Mouse (Mus musculus): Measurements from ENCODE around the gene Ptafr. TPM values are rescaled to one million over a fixed set of nuclear protein-coding genes. Genes with fewer than 3 reads are reported as not detected.

Gene Ptafr
- polyA plus RNA-seq, 1 experiment = not detected

DNA sequence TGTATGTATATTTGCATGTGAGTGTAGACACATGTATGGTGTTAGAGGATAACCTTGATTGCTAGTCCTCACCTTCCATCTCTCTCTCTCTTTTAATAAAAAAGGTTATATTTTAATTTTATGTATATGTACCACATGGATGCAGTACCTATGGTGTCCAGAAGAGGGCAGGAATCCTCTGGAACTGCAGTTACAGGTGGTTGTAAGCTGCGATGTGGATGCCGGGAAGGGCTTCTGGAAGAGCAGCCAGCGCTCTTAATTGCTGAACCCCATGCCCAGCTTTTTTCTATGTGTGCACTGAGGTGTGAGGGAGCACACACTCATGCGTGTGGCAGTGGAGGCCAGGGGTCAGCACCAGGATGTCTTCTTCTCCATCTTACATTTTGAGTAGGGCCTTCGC, 5.2 kb downstream of the Ptafr start:
- Histone ChIP-seq H3K36me3 (ENCODE audit: control insufficient read depth, insufficient read depth) (no peaks in the 10 kb centered on the region), H3K27me3 (ENCODE audit: control insufficient read depth, insufficient read depth, insufficient read length) (no peaks in the 10 kb centered on the region), H3K4me2 (ENCODE audit: low read depth) (no peak overlapping the region), H3ac (ENCODE audit: control insufficient read depth, insufficient read length) (no peak overlapping the region), H3K79me2 (ENCODE audit: control insufficient read depth, insufficient read depth) (no peaks in the 10 kb centered on the region), H3K4me3 (no peak overlapping the region)
- TF ChIP-seq TCF3 (IDR thresholded peaks at IDR 0.05; ENCODE audit: insufficient read length, low read depth) (no peak), MAX (IDR thresholded peaks at IDR 0.05; ENCODE audit: low read depth) (no peak), USF1 (IDR thresholded peaks at IDR 0.05; ENCODE audit: low read depth) (no peak), REST (IDR thresholded peaks at IDR 0.05; ENCODE audit: insufficient read depth, insufficient read length) (no peak), SRF (IDR thresholded peaks at IDR 0.05; ENCODE audit: control insufficient read depth, insufficient read length, low read depth) (no peak), MYOD1 (IDR thresholded peaks at IDR 0.05; ENCODE audit: control insufficient read depth in 1 of 3, insufficient read length in 2 of 3, low read depth in 2 of 3) (no peak), MYOG (IDR thresholded peaks at IDR 0.05; ENCODE audit: control insufficient read depth in 1 of 3, insufficient read depth in 1 of 3, insufficient read length in 2 of 3, low read depth in 2 of 3) (no peak), POLR2A (IDR thresholded peaks at IDR 0.05; ENCODE audit: insufficient read length, low read depth) (no peak), POLR2AphosphoS2 (IDR thresholded peaks at IDR 0.05; ENCODE audit: insufficient read length, low read depth) (no peak), CEBPB (IDR thresholded peaks at IDR 0.05; ENCODE audit: insufficient read depth, poor library complexity, severe bottlenecking) (no peak), E2F4 (IDR thresholded peaks at IDR 0.05; ENCODE audit: insufficient read depth) (no peak), TCF12 (IDR thresholded peaks at IDR 0.05; ENCODE audit: insufficient read depth, poor library complexity, severe bottlenecking) (no peak)

GRCm38 (mm10) chr4:132571190-132571589, 7.3 kb downstream of the Ptafr start:
- no peaks in the 10 kb centered on the region for H3K36me3 ChIP-seq (ENCODE audit: control insufficient read depth, insufficient read depth)
- no peaks in the 10 kb centered on the region for H3K79me2 ChIP-seq (ENCODE audit: control insufficient read depth, insufficient read depth)
- H3K27me3 ChIP-seq (ENCODE audit: control insufficient read depth, insufficient read depth, insufficient read length) = no peaks in the 10 kb centered on the region
- no peak overlapping the region for H3K4me2 ChIP-seq (ENCODE audit: low read depth)
- no peak for TF ChIP-seq REST (IDR thresholded peaks at IDR 0.05; ENCODE audit: insufficient read depth, insufficient read length)
- TF ChIP-seq MYOG (IDR thresholded peaks at IDR 0.05; ENCODE audit: control insufficient read depth in 1 of 3, insufficient read depth in 1 of 3, insufficient read length in 2 of 3, low read depth in 2 of 3) = no peak
- no peak for TF ChIP-seq USF1 (IDR thresholded peaks at IDR 0.05; ENCODE audit: low read depth)
- no peak overlapping the region for H3K4me3 ChIP-seq
- no peak overlapping the region for H3ac ChIP-seq (ENCODE audit: control insufficient read depth, insufficient read length)

- no peak overlapping the region for H3ac ChIP-seq (ENCODE audit: control insufficient read depth, insufficient read length)
- H3K4me3 ChIP-seq = no peak overlapping the region
- H3K27me3 ChIP-seq (ENCODE audit: control insufficient read depth, insufficient read depth, insufficient read length) = no peaks in the 10 kb centered on the region
- no peaks in the 10 kb centered on the region for H3K79me2 ChIP-seq (ENCODE audit: control insufficient read depth, insufficient read depth)
- no peaks in the 10 kb centered on the region for H3K36me3 ChIP-seq (ENCODE audit: control insufficient read depth, insufficient read depth)
- TF ChIP-seq POLR2A (IDR thresholded peaks at IDR 0.05; ENCODE audit: insufficient read length, low read depth) = no peak
- no peak for TF ChIP-seq REST (IDR thresholded peaks at IDR 0.05; ENCODE audit: insufficient read depth, insufficient read length)
- TF ChIP-seq MAX (IDR thresholded peaks at IDR 0.05; ENCODE audit: low read depth) = no peak
- no peak for TF ChIP-seq CEBPB (IDR thresholded peaks at IDR 0.05; ENCODE audit: insufficient read depth, poor library complexity, severe bottlenecking)
- no peak for TF ChIP-seq E2F4 (IDR thresholded peaks at IDR 0.05; ENCODE audit: insufficient read depth)
- no peak for TF ChIP-seq POLR2AphosphoS2 (IDR thresholded peaks at IDR 0.05; ENCODE audit: insufficient read length, low read depth)
- TF ChIP-seq MYOG (IDR thresholded peaks at IDR 0.05; ENCODE audit: control insufficient read depth in 1 of 3, insufficient read depth in 1 of 3, insufficient read length in 2 of 3, low read depth in 2 of 3) = no peak
- TF ChIP-seq TCF12 (IDR thresholded peaks at IDR 0.05; ENCODE audit: insufficient read depth, poor library complexity, severe bottlenecking) = no peak
- TF ChIP-seq USF1 (IDR thresholded peaks at IDR 0.05; ENCODE audit: low read depth) = no peak
- TF ChIP-seq TCF3 (IDR thresholded peaks at IDR 0.05; ENCODE audit: insufficient read length, low read depth) = no peak
- H3K4me2 ChIP-seq (ENCODE audit: low read depth) = no peak overlapping the region
These were observed 9.5 kb downstream of the Ptafr start for GRCm38 (mm10) chr4:132573327-132573726.

DNA sequence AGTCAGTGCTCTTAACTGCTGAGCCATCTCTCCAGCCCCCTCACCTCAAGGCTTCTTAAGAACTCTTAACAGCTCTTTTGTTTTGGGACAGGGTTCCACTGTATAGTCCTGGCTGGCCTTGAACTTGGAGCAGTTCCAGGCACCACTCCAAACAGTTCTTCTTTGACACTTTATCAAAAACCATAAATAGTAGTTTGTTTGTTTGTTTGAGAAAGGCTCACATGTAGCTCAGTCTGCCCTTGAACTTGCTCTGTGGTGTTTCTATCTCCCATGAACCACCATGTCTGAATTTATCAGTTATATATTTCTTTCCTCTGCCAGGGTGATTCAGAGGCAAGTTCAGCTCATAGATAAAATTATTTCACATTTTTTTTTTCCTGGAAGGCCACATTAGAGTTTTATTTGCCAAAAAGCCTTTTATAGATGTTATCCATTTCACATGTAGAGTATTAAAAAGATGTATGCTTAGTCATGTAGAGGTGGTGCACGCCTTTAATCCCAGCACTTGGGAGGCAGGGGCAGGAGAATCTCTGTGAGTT, 11.0 kb downstream of the Ptafr start:
- H3ac ChIP-seq (ENCODE audit: control insufficient read depth, insufficient read length) = no peak overlapping the region
- no peak for TF ChIP-seq CEBPB (IDR thresholded peaks at IDR 0.05; ENCODE audit: insufficient read depth, poor library complexity, severe bottlenecking)
- TF ChIP-seq E2F4 (IDR thresholded peaks at IDR 0.05; ENCODE audit: insufficient read depth) = no peak
- no peak for TF ChIP-seq USF1 (IDR thresholded peaks at IDR 0.05; ENCODE audit: low read depth)
- no peak for TF ChIP-seq MYOD1 (IDR thresholded peaks at IDR 0.05; ENCODE audit: control insufficient read depth in 1 of 3, insufficient read length in 2 of 3, low read depth in 2 of 3)
- no peak for TF ChIP-seq MAX (IDR thresholded peaks at IDR 0.05; ENCODE audit: low read depth)
- TF ChIP-seq TCF12 (IDR thresholded peaks at IDR 0.05; ENCODE audit: insufficient read depth, poor library complexity, severe bottlenecking) = no peak
- TF ChIP-seq SRF (IDR thresholded peaks at IDR 0.05; ENCODE audit: control insufficient read depth, insufficient read length, low read depth) = no peak
- no peak for TF ChIP-seq REST (IDR thresholded peaks at IDR 0.05; ENCODE audit: insufficient read depth, insufficient read length)
- no peak for TF ChIP-seq MYOG (IDR thresholded peaks at IDR 0.05; ENCODE audit: control insufficient read depth in 1 of 3, insufficient read depth in 1 of 3, insufficient read length in 2 of 3, low read depth in 2 of 3)
- no peak for TF ChIP-seq POLR2A (IDR thresholded peaks at IDR 0.05; ENCODE audit: insufficient read length, low read depth)
- TF ChIP-seq TCF3 (IDR thresholded peaks at IDR 0.05; ENCODE audit: insufficient read length, low read depth) = no peak
- TF ChIP-seq POLR2AphosphoS2 (IDR thresholded peaks at IDR 0.05; ENCODE audit: insufficient read length, low read depth) = no peak
- H3K27me3 ChIP-seq (ENCODE audit: control insufficient read depth, insufficient read depth, insufficient read length) = no peaks in the 10 kb centered on the region
- no peaks in the 10 kb centered on the region for H3K79me2 ChIP-seq (ENCODE audit: control insufficient read depth, insufficient read depth)
- no peak overlapping the region for H3K4me2 ChIP-seq (ENCODE audit: low read depth)
- H3K4me3 ChIP-seq = no peak overlapping the region
- H3K36me3 ChIP-seq (ENCODE audit: control insufficient read depth, insufficient read depth) = no peaks in the 10 kb centered on the region

- H3ac ChIP-seq (ENCODE audit: control insufficient read depth, insufficient read length) = no peak overlapping the region
- no peaks in the 10 kb centered on the region for H3K27me3 ChIP-seq (ENCODE audit: control insufficient read depth, insufficient read depth, insufficient read length)
- TF ChIP-seq MYOG (IDR thresholded peaks at IDR 0.05; ENCODE audit: control insufficient read depth in 1 of 3, insufficient read depth in 1 of 3, insufficient read length in 2 of 3, low read depth in 2 of 3) (no peak), POLR2AphosphoS2 (IDR thresholded peaks at IDR 0.05; ENCODE audit: insufficient read length, low read depth) (no peak), E2F4 (IDR thresholded peaks at IDR 0.05; ENCODE audit: insufficient read depth) (no peak), CEBPB (IDR thresholded peaks at IDR 0.05; ENCODE audit: insufficient read depth, poor library complexity, severe bottlenecking) (no peak), TCF3 (IDR thresholded peaks at IDR 0.05; ENCODE audit: insufficient read length, low read depth) (no peak), MYOD1 (IDR thresholded peaks at IDR 0.05; ENCODE audit: control insufficient read depth in 1 of 3, insufficient read length in 2 of 3, low read depth in 2 of 3) (no peak), MAX (IDR thresholded peaks at IDR 0.05; ENCODE audit: low read depth) (no peak), REST (IDR thresholded peaks at IDR 0.05; ENCODE audit: insufficient read depth, insufficient read length) (no peak), USF1 (IDR thresholded peaks at IDR 0.05; ENCODE audit: low read depth) (no peak), POLR2A (IDR thresholded peaks at IDR 0.05; ENCODE audit: insufficient read length, low read depth) (no peak), TCF12 (IDR thresholded peaks at IDR 0.05; ENCODE audit: insufficient read depth, poor library complexity, severe bottlenecking) (no peak), SRF (IDR thresholded peaks at IDR 0.05; ENCODE audit: control insufficient read depth, insufficient read length, low read depth) (no peak)
- H3K36me3 ChIP-seq (ENCODE audit: control insufficient read depth, insufficient read depth) = no peaks in the 10 kb centered on the region
- H3K4me2 ChIP-seq (ENCODE audit: low read depth) = no peak overlapping the region
- no peak overlapping the region for H3K4me3 ChIP-seq
- no peaks in the 10 kb centered on the region for H3K79me2 ChIP-seq (ENCODE audit: control insufficient read depth, insufficient read depth)
These were observed 19.9 kb downstream of the Ptafr start for GRCm38 (mm10) chr4:132583781-132584180.
